Mouse (Mus musculus): Measurements from ENCODE around the gene Mapkapk3.

Mapkapk3 gene

DNA sequence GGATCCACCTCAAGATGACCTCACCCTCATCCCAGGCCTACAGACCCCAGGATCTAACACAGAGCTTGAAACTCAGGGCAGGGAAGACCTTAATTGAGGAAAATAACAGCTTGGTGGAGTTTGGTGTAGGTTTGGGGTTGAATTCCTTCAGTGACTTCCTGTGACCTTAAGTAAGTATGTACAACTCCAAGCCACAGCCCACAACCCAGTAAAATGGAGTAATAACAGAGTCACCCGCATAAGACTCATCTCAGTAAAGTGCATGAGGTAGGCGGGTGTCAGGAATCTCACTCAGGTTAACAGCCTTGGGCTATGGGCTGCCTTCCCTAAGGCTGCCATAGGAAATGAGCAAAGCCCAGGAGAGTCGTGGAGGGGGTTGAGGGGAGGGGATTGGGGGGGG lies 24.9 kb downstream of the Mapkapk3 start:
- 59% methylated on average over 3 of the region's 3 CpGs for WGBS

DNA sequence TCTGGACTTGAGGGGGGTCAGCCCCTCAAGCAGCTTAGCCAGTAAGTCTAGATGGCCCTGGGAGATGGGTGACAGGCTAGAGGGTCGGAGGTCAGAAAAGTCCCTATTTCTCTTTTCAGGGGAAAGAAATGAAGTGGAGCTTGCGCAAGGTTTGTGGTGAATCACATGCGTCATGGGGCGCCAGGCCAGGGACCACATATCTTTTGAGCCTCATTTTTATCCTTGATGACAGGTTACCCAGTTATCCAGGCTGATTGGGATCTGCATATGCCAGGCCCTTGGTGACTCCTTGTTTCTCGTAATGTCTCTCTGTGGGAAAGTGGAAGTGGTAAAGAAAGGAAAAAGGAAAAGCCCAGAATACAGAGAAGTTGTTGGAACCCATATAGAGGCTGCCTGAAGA lies 25.8 kb downstream of the Mapkapk3 start:
- 91% methylated on average over 5 of the region's 5 CpGs for WGBS

DNA sequence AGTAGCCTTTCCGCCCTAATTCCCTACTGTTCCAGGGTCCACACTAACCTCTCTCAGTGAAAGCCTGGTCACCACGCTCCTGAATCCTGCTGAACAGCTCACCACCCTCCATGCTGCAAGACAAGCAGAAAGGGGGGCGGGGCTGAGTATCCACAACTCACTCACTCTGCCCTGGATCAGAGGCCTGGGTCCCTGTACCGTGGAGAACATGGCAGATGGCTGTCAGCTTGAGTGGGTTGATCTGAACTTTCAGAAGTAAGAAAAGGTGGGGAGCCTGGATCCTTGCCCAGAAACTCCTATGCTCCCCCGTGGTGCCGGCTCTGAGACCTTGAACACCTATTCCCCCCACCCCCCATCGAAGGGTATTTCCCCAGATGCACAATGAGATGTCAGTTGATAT lies 27.3 kb downstream of the Mapkapk3 start:
- WGBS = 64% methylated on average over 7 of the region's 7 CpGs

DNA sequence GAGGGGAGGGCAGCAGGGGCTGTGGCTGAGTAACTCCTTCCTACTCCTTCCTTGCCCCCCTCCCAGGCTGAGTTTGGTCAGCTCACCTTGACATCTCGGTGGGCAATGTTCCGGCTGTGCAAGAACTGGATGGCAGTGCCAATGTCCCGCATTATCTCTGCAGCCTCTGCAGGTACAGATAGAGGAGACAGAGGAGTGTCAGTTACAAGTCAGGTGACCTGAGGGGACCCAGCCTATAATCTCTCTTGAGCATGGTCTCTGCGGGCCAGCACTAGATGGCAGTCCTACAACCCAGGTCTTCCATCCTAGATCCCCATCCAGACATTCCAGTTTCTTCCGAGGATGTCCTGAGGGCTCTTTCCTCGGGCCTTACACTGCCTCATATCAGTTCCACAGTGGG lies 27.9 kb downstream of the Mapkapk3 start:
- WGBS = 70% methylated on average over 6 of the region's 6 CpGs

DNA sequence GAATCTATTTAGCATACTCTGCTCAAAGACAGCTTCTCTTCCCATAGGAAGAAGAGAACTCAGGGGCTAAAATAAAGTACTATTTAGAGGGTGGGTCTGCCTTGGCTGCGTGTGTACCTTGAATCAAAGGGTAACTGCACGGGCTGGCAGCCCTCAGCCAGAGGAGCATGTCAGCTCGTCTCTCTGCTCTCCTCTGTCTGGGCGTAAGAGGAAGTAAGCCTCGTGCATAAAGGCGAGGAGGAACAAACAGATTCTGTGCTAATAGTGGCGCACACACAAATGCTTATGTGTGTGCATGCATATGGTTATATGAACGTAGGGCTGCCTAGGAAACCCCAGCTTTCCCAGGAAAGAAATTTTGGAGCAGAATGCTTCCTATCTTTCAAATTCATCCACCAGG lies 28.8 kb downstream of the Mapkapk3 start:
- 20% methylated on average over 8 of the region's 8 CpGs for WGBS

DNA sequence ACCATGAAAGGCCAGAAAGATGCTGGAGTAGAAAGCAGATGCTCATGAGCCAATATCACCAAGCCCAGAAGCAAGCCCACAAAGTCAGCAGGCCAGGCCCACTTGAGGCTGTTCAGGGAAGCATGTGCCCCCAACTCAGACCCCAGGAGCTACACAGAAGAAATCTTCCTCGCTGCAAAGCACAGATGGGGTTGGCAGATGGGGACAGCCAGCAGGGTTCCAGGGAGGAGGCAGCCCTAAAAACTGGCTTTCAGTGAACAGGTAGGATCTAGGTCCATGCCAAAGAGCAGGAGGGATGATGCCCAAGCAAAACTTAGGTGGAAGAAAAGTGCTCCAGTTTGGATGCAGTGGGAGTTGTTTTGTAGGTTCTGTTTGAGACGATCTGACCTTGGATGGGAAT lies 29.2 kb downstream of the Mapkapk3 start:
- 44% methylated on average over 2 of the region's 2 CpGs for WGBS

DNA sequence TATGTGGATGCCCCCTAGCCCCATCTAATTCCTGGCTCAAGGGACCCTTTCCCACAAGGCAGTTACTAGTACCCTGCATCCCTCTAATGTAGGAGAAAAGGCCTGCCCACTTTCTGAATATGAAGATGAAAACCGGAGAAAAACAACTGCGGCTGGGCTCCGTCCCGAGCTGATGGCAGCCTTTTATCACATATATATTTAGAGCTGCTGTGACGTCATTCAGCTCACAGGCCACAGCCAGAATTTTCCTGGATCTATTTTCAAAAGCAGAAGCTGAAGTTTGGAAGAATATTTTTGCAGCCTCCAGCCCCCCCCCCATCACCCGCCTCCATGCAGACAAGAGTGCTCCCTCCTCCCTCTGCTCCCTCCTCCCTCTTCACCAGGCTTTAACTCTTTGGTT lies 30.1 kb downstream of the Mapkapk3 start:
- WGBS = 25% methylated on average over 6 of the region's 6 CpGs

DNA sequence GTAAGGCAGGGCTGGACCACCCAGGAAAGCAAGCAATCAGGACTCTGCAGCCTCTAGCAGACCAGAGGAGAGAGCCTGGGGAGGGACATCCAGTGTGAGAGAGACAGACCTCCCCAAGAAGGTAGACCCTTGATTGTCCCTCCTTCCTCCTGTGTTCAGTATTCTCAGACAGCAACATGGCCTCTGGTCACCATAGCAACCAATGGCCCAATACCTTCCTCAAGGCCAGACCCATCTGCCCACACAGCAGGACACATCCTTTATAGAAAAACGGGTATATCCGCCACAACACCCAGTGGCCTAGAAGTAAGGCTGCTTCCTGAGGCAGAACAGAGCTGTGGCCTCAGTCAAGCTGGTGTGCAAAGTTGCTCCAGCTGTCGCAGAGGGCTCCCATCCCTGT lies 34.1 kb downstream of the Mapkapk3 start:
- 43% methylated on average over 3 of the region's 3 CpGs for WGBS

DNA sequence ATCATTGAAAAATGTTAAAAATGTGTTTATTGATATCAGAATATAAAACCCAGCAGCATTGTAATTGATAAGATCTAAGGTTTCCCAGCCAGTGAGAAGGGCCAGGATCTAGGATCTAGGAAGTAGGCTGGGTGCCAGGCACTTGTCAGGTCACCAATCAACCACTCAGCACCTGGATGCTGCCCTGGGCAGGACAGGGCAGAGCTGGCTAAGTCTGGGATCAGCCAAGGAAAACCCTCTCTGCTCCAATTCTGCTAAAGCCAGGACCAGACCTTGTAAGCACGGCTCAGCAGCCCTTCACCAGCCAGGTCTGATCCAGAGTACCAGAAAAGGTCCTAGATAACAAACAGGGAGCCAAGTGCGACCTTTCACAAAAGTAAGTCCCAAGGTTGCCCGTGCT lies 34.8 kb downstream of the Mapkapk3 start:
- WGBS = 90% methylated on average over 3 of the region's 3 CpGs

DNA sequence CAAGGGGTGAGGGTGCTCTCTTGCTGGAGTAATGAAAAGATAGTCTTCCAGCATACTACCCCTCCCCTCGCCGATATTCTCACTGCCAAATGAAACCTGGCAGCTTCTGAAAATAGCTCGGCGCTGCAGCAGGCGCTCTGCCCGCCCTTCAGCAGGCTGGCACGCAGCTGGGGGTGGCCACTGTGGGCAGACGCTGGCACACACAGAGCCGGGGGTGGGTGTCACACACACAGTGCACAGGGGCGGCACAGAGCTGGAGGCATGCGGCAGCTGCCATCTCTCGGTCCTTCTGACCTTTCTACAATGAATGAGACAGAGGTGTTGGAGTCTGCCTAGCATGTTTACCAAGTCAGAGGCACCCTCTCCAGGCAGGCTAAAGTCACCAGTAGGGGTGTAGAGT lies 35.2 kb downstream of the Mapkapk3 start:
- WGBS = 18% methylated on average over 12 of the region's 12 CpGs

DNA sequence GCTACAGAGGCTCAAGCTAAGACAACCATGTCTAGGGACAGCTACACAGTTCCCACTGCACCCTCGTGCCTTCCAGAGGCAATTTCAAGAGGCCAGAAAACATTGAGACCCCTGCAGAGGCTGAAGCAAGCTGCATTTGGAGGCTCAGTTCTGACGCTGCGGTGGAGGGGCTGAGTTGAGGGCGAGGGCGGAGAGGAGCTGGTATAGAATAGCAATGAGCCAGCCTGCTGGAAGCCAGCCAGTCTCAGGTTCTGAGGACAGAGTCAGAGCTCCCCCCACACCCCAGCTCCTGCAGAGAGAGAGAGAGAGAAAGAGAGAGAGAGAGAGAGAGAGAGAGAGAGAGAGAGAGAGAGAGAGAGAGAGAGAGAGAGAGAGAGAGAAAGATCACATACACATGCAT lies 37.5 kb downstream of the Mapkapk3 start:
- 31% methylated on average over 5 of the region's 5 CpGs for WGBS

DNA sequence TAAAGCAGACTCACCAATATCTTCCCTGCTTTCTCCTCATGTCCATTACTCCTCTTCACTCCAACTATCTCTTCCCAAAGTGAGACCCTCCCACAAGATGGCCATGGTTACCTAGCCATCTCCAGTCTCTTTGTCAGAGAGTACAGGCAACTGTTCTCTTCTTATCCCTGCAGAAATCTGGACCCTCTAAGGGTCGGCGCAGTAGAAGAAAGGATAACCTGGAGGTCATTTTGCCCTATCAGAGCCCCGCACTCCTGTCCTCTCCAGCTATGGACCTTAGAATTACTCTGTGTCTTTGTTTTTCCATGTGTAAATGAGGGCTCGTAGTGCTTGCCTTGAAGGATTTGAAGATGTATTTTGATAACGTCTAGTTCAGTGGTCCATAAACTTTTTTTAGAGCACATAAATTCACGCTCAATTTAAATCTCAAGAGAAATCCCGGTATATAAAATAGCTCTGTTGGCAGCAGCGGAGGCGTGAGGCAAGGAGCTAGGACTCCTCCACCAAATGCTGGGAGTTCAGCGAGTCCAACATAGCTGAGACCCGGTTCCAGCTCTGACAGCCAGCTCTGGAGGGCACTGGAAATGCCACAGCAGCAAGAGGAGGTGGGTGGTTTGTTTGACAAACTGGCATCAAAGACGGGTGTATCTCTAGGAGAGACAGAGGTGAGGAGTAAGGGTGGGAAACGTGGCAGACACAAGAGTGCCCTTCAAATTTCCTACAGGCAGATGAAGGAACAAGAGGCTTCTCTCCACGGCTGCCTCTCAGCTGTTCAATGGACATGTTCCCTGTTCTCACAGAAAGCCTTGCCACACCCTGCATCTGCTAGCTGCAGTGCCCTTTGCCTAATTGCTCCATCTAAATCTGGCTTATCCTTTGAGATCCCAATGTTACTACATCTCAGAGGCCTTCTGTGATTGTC lies 39.0 kb downstream of the Mapkapk3 start:
- 52% methylated on average over 14 of the region's 14 CpGs for WGBS

DNA sequence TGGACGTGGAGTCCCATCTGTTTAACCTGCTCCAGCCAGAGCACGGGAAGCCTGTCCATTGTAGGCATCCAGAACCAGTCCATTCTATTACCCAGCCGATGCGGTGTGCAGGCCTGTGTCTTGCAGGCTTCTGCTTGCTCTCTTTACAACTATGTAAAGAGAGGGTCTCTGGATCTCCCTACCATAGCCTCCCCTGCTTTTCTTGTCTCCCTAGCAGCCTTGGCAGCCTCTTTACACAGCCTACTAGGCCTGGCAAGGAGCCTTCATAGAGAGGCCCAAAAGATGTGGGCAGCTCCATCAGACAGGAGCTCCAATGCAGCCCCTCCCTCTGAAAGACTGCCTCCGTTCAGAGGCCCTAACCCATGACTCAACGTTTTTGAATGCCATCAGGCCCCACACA lies 40.5 kb downstream of the Mapkapk3 start:
- 48% methylated on average over 6 of the region's 6 CpGs for WGBS

DNA sequence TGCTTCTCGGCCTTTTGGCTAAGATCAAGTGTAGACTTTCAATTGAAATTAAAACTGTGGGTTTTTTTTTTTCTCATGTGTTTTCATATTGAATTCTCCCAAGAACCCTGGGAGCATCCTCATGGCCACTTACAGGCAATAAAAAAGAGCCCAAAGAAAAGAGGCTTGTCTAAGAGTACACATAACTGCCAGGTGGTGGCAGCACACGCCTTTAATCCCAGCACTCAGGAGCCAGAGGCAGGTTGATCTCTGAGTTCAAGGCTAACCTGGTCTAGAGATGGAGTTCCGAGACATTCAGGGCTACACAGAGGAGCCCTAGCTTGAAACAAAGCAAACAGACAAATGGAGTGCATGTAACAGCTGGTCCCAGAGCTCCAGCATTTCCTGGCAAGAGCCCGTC lies 43.5 kb downstream of the Mapkapk3 start:
- WGBS = 66% methylated on average over 4 of the region's 4 CpGs

DNA sequence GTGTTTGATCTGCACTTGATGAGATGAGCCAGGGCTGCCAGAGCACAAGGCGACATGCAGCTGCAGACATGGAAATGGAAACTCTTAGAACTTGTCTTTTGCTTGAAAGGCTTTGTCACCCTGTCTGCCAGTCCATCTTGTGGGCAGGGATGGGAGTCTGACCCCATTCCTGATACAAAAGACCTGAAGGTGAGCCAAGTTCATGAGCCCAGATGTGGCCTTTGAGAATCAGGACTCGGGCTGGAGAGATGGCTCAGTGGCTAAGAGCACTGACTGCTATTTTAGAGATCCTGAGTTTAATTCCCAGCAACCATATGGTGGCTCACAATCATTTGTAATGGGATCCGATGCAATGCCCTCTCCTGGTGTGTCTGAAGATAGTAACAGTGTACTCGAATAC lies 44.4 kb downstream of the Mapkapk3 start:
- 59% methylated on average over 4 of the region's 4 CpGs for WGBS

DNA sequence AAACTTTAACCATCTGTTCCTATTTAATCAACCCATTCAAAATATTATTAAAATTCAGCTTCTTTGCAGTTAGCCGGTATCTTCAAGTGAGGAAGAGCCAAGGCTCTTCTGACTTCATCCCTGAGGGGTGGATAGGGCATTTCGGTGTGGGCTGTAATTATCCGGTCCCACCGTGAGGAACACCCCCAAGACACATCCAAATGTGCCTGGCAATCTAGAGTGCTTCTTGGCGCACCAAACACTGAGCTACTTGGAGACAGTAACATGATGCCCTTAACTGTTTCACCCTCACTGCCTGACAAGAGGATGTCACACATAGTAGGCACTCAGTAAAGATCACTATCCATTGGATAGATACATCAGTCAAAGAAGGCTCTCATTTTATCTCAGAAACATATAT lies 53.5 kb downstream of the Mapkapk3 start:
- WGBS = 45% methylated on average over 5 of the region's 5 CpGs

DNA sequence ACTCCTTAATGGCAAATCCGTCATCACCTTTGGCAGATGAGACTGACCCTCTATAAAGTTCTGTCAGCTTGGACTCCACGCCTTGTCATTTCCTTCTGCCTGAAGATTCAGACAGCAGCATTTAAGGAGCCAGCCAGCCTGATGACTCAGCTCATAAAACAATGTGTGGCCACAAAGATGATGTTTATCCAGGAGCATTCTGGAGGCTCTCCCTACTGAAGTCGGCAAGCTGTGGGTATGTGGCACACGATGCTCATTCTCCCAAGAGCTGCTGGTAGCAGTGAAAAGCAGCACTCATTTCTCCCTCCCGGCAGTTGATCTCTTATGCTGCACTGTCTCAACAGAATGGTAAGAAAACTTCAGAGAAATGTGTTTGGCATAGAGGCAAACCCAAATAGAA lies 54.4 kb downstream of the Mapkapk3 start:
- 25% methylated on average over 5 of the region's 5 CpGs for WGBS

DNA sequence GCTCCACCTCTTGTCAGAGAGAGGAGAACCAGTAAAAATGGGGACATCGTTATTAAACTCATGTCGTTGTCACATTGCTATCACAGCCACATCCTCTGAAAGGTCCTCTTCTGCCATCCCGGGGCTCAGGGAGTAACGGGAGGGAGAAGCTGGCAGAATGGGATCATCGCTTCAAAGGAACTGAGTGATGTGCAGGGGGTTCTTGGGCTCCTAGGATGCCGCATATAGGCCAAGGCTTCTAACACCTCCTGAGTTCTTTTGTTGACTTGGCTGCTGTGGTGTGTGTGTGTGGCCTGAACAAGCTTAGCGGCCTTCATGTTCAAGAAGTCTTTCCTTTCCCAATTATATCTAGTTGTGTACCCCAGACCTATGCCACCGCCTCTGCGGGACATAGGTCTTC lies 57.5 kb downstream of the Mapkapk3 start:
- 28% methylated on average over 9 of the region's 9 CpGs for WGBS

DNA sequence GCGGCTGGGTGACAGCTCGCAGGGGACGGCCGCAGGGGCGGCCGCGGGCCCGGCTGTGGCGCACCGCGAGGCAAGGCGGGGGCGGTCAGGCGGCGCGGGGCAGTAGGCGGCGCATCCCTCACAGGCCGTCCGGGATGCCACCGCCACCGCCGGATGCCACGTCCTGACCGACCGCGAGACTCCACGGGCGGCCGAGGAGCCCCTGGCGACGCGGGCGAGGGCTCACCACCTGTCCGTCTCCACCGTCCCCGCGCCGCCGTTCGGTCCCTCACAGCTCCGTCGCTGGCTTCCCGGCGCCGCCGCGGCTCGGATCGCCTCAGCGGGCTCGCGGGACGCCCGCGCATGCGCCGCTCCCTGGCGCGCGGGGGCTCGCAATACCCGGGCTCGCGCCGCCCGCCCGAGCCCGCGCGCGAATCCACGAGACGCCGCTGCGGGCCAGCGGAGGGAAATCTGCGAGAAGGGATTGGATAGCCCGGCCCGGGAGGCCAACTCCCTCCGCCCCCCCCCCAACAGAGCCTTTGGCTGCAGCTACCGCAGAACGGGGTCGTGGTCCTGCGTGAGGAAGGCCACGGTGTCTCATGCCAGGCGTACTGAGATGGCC lies 58.0 kb downstream of the Mapkapk3 start, which contains the start of gene Dock3:
Gene Dock3 (minus strand): TSS at position 371 of the 601 bp plus-strand sequence.
- WGBS = under 1% methylated on average over 82 of the region's 87 CpGs

DNA sequence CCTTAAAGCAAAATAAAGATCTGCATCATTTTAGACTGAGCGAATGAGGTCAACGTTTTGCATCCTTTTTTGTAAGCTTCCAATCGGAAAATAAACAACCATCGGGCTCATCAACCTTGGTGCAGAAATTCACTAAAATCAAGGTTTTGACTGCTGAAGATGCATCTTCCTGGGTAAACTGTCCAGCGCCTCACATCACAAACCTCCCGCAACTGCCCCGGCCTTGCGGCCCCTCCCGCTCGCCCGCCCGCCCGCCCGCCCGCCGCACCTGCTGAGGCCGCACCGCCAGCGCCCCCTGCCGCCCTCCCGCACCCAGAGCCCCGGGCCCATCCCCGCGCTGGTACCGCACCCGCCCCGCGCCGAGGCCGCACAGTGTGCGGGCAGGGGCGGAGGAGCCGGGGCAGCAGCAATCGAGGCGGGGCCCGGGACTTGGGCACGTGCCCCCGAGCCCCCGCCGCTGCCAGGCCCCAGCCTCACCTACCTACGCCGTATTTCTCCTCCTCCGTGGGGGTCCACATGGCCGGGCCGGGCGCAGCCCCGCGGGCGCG lies 58.6 kb downstream of the Mapkapk3 start:
- WGBS = 1% methylated on average over 50 of the region's 50 CpGs

DNA sequence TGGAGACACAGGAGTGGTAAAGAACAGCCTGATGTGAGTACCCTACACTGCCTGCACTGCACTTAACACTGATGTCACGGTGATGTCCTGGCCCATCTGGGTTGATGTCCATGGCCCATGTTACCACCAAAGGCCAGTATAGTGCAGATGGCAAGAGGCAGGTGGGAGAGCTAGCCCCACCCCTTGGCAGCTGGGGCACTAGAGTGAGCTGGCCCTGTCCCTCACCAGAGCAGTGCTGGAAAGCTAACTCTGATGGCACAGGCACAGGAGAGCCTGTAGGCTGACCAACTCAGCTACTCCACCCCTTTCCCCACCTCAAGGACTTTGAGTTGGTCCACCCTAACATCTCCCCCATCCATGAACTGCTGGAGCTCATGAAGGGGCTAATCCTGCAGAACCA lies 65.1 kb downstream of the Mapkapk3 start:
- 90% methylated on average over 1 of the region's 1 CpGs for WGBS

Measured in cerebral cortex, adult 2 months (tissue).